8 mouse cellular contexts compared by ENCODE assay signal in the genomic region with DNA sequence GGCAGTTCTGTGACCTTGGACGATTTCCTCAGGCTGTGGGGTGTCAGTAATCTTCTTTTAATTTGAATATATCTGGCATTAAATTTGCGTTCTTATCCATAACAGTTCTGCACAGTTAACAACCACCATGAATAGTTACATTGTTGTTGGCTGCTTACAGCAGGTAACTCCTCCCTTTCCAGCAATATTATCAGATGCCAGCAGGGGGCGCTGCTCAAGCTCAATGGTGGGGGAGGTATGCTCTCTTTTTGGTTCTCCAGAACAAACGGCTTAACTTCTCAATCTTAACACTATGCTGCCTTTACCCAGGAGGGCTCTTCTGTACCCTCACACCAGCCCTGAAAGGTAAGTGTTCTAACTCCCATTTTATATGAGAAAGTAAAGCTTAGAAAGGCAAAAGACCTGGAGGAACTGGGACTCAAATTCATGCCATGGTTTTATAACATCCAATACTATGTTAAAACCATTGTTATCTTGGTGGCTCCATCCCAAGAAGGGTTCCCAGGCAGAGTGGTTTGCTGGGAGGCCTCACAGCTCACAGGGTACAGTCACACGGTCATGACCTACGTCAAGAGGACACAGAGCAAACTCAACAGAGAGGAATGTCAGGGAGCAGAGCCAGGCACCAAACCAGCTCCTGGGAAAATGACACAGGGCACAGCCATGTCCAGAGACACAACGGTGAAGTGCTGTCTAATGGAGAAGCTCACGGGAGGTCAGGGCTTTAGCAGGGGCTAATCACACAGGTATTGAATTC. TPM values are rescaled to one million over a fixed set of nuclear protein-coding genes. Genes with fewer than 3 reads are reported as not detected.
DNase-seq lines count a peak whose midpoint lies in the region; ATAC-seq and TF ChIP-seq lines count a peak whose summit lies in the region.
"Had no signal": no experiment of that assay in that cellular context is flagged by ENCODE, and none has a peak within 500 bp of the region (broad histone marks: within the 10 kb centered on the region; RNA-seq: fewer than 3 reads in every experiment).

No protein-coding gene starts in this region.

- peak overlapping the region; percentile 48 for H3K4me2 ChIP-seq in forebrain, embryonic 14.5 days (ENCODE audit: low read length)

- H3K27ac ChIP-seq in MEL (ENCODE audit: control insufficient read depth, low read depth, low read length), result no peak overlapping the region
- no peak overlapping the region for H3K27ac ChIP-seq in bone marrow macrophage, adult 2 months (ENCODE audit: insufficient read depth, low read depth, low read length)
- H3K27ac ChIP-seq in forebrain, embryonic 14.5 days (ENCODE audit: low read depth, low read length), result peak overlapping the region; percentile 99
- no peak overlapping the region for H3K27ac ChIP-seq in small intestine, adult 2 months (ENCODE audit: insufficient read depth, low read depth, low read length)
- H3K27ac ChIP-seq: liver, embryonic 13.5 days had no signal

- TF ChIP-seq CTCF in MEL (IDR thresholded peaks at IDR 0.05 in 2 of 3, conservative IDR thresholded peaks at IDR 0.05 in 1 of 3; ENCODE audit: control insufficient read depth in 1 of 3, insufficient read depth in 1 of 3, low read depth in 2 of 3, low read length in 3 of 3, poor library complexity in 1 of 3, severe bottlenecking in 1 of 3), result peak; percentile 79 to 86 (median 83)
- peak; percentile 84 for TF ChIP-seq CTCF in bone marrow macrophage, adult 2 months (IDR thresholded peaks at IDR 0.05; ENCODE audit: low read depth, low read length)
- peak; percentile 77; the same call in 1 of the 2 replicates for TF ChIP-seq CTCF in small intestine, adult 2 months (IDR thresholded peaks at IDR 0.05; ENCODE audit: extremely low read depth, insufficient read length, insufficient replicate concordance, low read depth, low read length)

- peaks cover 0 to 9% of the 10 kb centered on the region in 2 experiments; a peak in 2 of 4 replicates for H3K27me3 ChIP-seq in MEL (ENCODE audit: control insufficient read depth in 1 of 2, insufficient read depth in 2 of 2, low read length in 2 of 2)
- no peaks in the 10 kb centered on the region for H3K27me3 ChIP-seq in forebrain, embryonic 14.5 days (replicated peaks; ENCODE audit: control insufficient read depth, insufficient read depth, low read length)
- H3K27me3 ChIP-seq in small intestine, adult 2 months (ENCODE audit: control insufficient read depth, insufficient read depth, low read length), result peaks cover 5% of the 10 kb centered on the region

- TF ChIP-seq RAD21 in MEL (IDR thresholded peaks at IDR 0.05; ENCODE audit: low read depth, low read length), result peak; percentile 42

- no peaks in the 10 kb centered on the region for H3K79me2 ChIP-seq in MEL (ENCODE audit: control insufficient read depth, insufficient read depth, low read length, poor library complexity)

- 31% methylated on average over 8 of the region's 8 CpGs for whole genome bisulfite sequencing in forebrain, embryonic 14.5 days
- 18% methylated on average over 8 of the region's 8 CpGs for WGBS in small intestine, adult 2 months

- DNase-seq in MEL (ENCODE audit: low read depth, low spot score), result peak; percentile 63
- DNase-seq in forebrain, embryonic 14.5 days (ENCODE audit: low spot score), result peak; percentile 89
- peak; percentile 57 to 69 for DNase-seq in layer of hippocampus, postnatal 36 days
- DNase-seq: liver, embryonic 13.5 days had no signal

- no peak for TF ChIP-seq POLR2A in MEL (IDR thresholded peaks at IDR 0.05; ENCODE audit: control insufficient read depth in 1 of 2, insufficient read depth in 1 of 2, low read depth in 1 of 2, low read length in 2 of 2, poor library complexity in 1 of 2)
- no peak for TF ChIP-seq POLR2A in bone marrow macrophage, adult 2 months (IDR thresholded peaks at IDR 0.05; ENCODE audit: borderline replicate concordance, low read depth, low read length)
- TF ChIP-seq POLR2A in small intestine, adult 2 months (IDR thresholded peaks at IDR 0.05; ENCODE audit: low read depth, low read length), result no peak

- no peaks in the 10 kb centered on the region for H3K36me3 ChIP-seq in MEL (ENCODE audit: control insufficient read depth in 1 of 2, insufficient read depth in 2 of 2, low read length in 2 of 2)
- H3K36me3 ChIP-seq in forebrain, embryonic 14.5 days (ENCODE audit: control insufficient read depth, insufficient read depth, low read length), result peaks cover 22% of the 10 kb centered on the region
- H3K36me3 ChIP-seq in small intestine, adult 2 months (ENCODE audit: control insufficient read depth, insufficient read depth, low read length), result no peaks in the 10 kb centered on the region
- H3K36me3 ChIP-seq: liver, embryonic 13.5 days had no signal

- no peak overlapping the region for H3K9ac ChIP-seq in MEL (ENCODE audit: control insufficient read depth, low read depth, low read length, poor library complexity, severe bottlenecking)
- H3K9ac ChIP-seq in forebrain, embryonic 14.5 days (ENCODE audit: low read length), result peak overlapping the region; percentile 69
- H3K9ac ChIP-seq: liver, embryonic 13.5 days had no signal

- TF ChIP-seq EP300 in MEL (IDR thresholded peaks at IDR 0.05; ENCODE audit: low read depth in 1 of 2, low read length in 2 of 2), result no peak

- no peaks in the 10 kb centered on the region for H3K4me1 ChIP-seq in MEL (ENCODE audit: control insufficient read depth in 1 of 2, insufficient read depth in 2 of 2, low read length in 2 of 2)
- peaks cover 2% of the 10 kb centered on the region; the same call in 1 of the 2 replicates for H3K4me1 ChIP-seq in bone marrow macrophage, adult 2 months (ENCODE audit: control insufficient read depth, insufficient read depth, low read length)
- peaks cover 65% of the 10 kb centered on the region for H3K4me1 ChIP-seq in forebrain, embryonic 14.5 days (ENCODE audit: control insufficient read depth, insufficient read depth, low read length)
- H3K4me1 ChIP-seq in small intestine, adult 2 months (ENCODE audit: control insufficient read depth, insufficient read depth, insufficient read length, low read length), result peaks cover 3% of the 10 kb centered on the region; the same call in 1 of the 2 replicates

- no peak overlapping the region for H3K4me3 ChIP-seq in MEL (ENCODE audit: control insufficient read depth in 1 of 2, insufficient read depth in 1 of 2, low read depth in 2 of 2, low read length in 2 of 2)
- H3K4me3 ChIP-seq in bone marrow macrophage, adult 2 months (ENCODE audit: insufficient read depth, low read length), result peak overlapping the region; percentile 42; the same call in 1 of the 2 replicates
- peak overlapping the region; percentile 13 for H3K4me3 ChIP-seq in forebrain, embryonic 14.5 days (ENCODE audit: low read depth, low read length)
- H3K4me3 ChIP-seq in small intestine, adult 2 months (ENCODE audit: low read depth, low read length), result no peak overlapping the region

- ATAC-seq in forebrain, embryonic 14.5 days, result no peak
- ATAC-seq in hematopoietic stem cell, adult 5-6 weeks (replicated peaks in 1 of 2; ENCODE audit: insufficient read depth in 1 of 2, low FRiP score in 2 of 2, low TSS enrichment in 1 of 2, low read depth in 1 of 2, poor library complexity in 2 of 2, severe bottlenecking in 2 of 2), result peak; percentile 50 to 59; a peak in 2 of 4 replicates
- peak; percentile 60 for ATAC-seq in megakaryocyte progenitor cell, adult 5-6 weeks (replicated peaks; ENCODE audit: poor library complexity)

- no peaks in the 10 kb centered on the region for H3K9me3 ChIP-seq in MEL (replicated peaks; ENCODE audit: insufficient read depth, low read length)
- H3K9me3 ChIP-seq in forebrain, embryonic 14.5 days (replicated peaks; ENCODE audit: control insufficient read depth, low read length), result no peaks in the 10 kb centered on the region
- H3K9me3 ChIP-seq: liver, embryonic 13.5 days had no signal

TF ChIP-seq in MEL, 35 proteins besides CTCF, POLR2A, EP300 and RAD21 (continues in another document):
- TF ChIP-seq E2F4 (IDR thresholded peaks at IDR 0.05; ENCODE audit: borderline replicate concordance, low read depth, low read length), result no peak
- TF ChIP-seq MYB (IDR thresholded peaks at IDR 0.05; ENCODE audit: low read depth, low read length), result no peak
- TF ChIP-seq TAL1 (IDR thresholded peaks at IDR 0.05; ENCODE audit: low read length), result no peak

RNA-seq across cellular contexts. Expression of a gene that starts 6.5 kb away (rescaled TPM):
- total RNA-seq in MEL (2012; rRNA removed), result not detected in 2 replicates
- not detected for polyA plus RNA-seq in MEL (2012; ENCODE audit: insufficient read depth in 1 of 2, insufficient read length in 2 of 2, low read depth in 1 of 2, low replicate concordance in 2 of 2, missing spikeins in 1 of 2)
- not detected in 2 replicates for polyA plus RNA-seq in bone marrow macrophage, adult 2 months (2012; ENCODE audit: insufficient read depth, insufficient read length, missing spikeins)
- 202 and 210 TPM in 2 replicates for polyA plus RNA-seq in forebrain, embryonic 14.5 days (2014; fragmentation: Nextera tagmentation; extraction: Ambion mirVana)
- not detected in 2 replicates for total RNA-seq in hematopoietic stem cell, adult 5-6 weeks (2017)
- 1 to 10 TPM; 6.6 TPM for total RNA-seq in layer of hippocampus, postnatal 36 days (2021)
- not detected in 2 replicates for total RNA-seq in megakaryocyte progenitor cell, adult 5-6 weeks (2015)
- total RNA-seq in megakaryocyte progenitor cell, adult 5-6 weeks (2017), result not detected in 2 replicates
- 0.42 TPM in 1 of 2 replicates, not detected in the other for polyA plus RNA-seq in small intestine, adult 2 months (2012; rRNA removed)

RNA-seq across cellular contexts. Expression of a gene that starts 21.4 kb away (rescaled TPM):
- 1.9 and 2.0 TPM in 2 replicates for total RNA-seq in MEL (2012; rRNA removed)
- 1 to 10 TPM in 1 of 2 experiments, not detected in 1; 2.1 TPM for polyA plus RNA-seq in MEL (2012; ENCODE audit: insufficient read depth in 1 of 2, insufficient read length in 2 of 2, low read depth in 1 of 2, low replicate concordance in 2 of 2, missing spikeins in 1 of 2)
- polyA plus RNA-seq in bone marrow macrophage, adult 2 months (2012; ENCODE audit: insufficient read depth, insufficient read length, missing spikeins), result 4.2 and 4.3 TPM in 2 replicates
- 14.0 and 16.4 TPM in 2 replicates for polyA plus RNA-seq in forebrain, embryonic 14.5 days (2014; fragmentation: Nextera tagmentation; extraction: Ambion mirVana)
- 19.1 and 19.5 TPM in 2 replicates for total RNA-seq in hematopoietic stem cell, adult 5-6 weeks (2017)
- 1 to 10 TPM; 8.1 to 8.7 TPM for total RNA-seq in layer of hippocampus, postnatal 36 days (2021)
- 5.4 and 7.5 TPM in 2 replicates for total RNA-seq in megakaryocyte progenitor cell, adult 5-6 weeks (2015)
- total RNA-seq in megakaryocyte progenitor cell, adult 5-6 weeks (2017), result 21.9 and 28.6 TPM in 2 replicates
- 55.3 and 276 TPM in 2 replicates for polyA plus RNA-seq in small intestine, adult 2 months (2012; rRNA removed)

RNA-seq across cellular contexts. Expression of a gene that starts 28.2 kb away (rescaled TPM):
- total RNA-seq in MEL (2012; rRNA removed), result not detected in 2 replicates
- not detected for polyA plus RNA-seq in MEL (2012; ENCODE audit: insufficient read depth in 1 of 2, insufficient read length in 2 of 2, low read depth in 1 of 2, low replicate concordance in 2 of 2, missing spikeins in 1 of 2)
- polyA plus RNA-seq in bone marrow macrophage, adult 2 months (2012; ENCODE audit: insufficient read depth, insufficient read length, missing spikeins), result 0.79 and 0.82 TPM in 2 replicates
- polyA plus RNA-seq in forebrain, embryonic 14.5 days (2014; fragmentation: Nextera tagmentation; extraction: Ambion mirVana), result 1.0 and 1.2 TPM in 2 replicates
- not detected in 2 replicates for total RNA-seq in hematopoietic stem cell, adult 5-6 weeks (2017)
- not detected for total RNA-seq in layer of hippocampus, postnatal 36 days (2021)
- total RNA-seq in megakaryocyte progenitor cell, adult 5-6 weeks (2015), result 0.24 TPM in 1 of 2 replicates, not detected in the other
- total RNA-seq in megakaryocyte progenitor cell, adult 5-6 weeks (2017), result 0.07 TPM in 1 of 2 replicates, not detected in the other
- 2.3 and 7.1 TPM in 2 replicates for polyA plus RNA-seq in small intestine, adult 2 months (2012; rRNA removed)

Comparison
In these comparisons a context has a peak if more than half of its experiments do, and no peak if none do; other contexts are left out.
1. H3K4me3 ChIP-seq: peak in bone marrow macrophage, adult 2 months (single experiment) and forebrain, embryonic 14.5 days (single experiment); none in MEL (0 of 2) and small intestine, adult 2 months (single experiment).
2. Peak in every context shown above with its lines, with median percentiles within 50 percentile points of each other: DNase-seq and CTCF ChIP-seq.